Mouse (Mus musculus) embryonic fibroblast, embryonic 13.5 days (primary cell): ENCODE data around the gene Krt9.

Source experiments
- CTCF ChIP-seq: IDR thresholded peaks from 2 replicates; pipeline ENCODE4 v1.5.1; 2011; ENCODE audit warnings: mild to moderate bottlenecking, control low read depth, low read length, moderate library complexity, borderline replicate concordance; ENCODE audit not compliant: insufficient read depth
- POLR2A ChIP-seq: IDR thresholded peaks from 2 replicates; pipeline ENCODE4 v1.6.1; 2011; ENCODE audit warnings: low read depth, mild to moderate bottlenecking, control low read depth, low read length, moderate library complexity

DNA sequence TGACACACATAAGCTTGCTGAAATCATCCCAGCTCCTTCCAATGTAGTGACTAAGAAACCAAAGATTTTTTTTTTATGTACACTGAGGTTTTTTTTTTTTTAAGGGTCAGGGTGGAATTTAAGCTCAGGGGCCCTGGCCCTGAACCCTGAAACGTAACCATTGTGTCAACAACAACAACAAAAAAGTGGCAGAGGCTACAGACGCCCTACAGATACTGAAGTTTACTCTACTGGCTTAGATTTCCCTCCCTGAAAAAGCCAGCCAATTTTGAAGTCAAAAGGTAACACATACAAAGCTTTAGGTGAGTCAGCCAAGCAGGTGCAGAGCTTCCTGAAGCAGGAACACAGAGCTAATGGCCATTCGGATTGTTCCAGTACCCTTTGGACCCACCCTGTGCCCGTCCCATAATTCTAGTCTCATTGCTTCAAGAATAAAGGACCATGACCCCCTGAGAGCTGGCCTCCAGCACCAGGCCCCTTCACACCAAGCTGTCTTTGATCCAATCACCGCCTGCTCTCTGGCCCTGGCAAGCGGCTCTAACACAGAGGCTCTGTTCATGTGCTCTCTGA is 35.1 kb downstream of the Krt9 start:
- TF ChIP-seq POLR2A (no peak), CTCF (no peak)
